Mouse (Mus musculus) adrenal gland, adult 18-20 months (tissue): ENCODE measurements around the gene Rnf144a. TPM values are rescaled to one million over a fixed set of nuclear protein-coding genes. Genes with fewer than 3 reads are reported as not detected.

Source experiments
- DNase-seq, 2 experiments: peaks; one replicate each; pipeline ENCODE4 v3.0.0; 2021 to 2022; ENCODE audit warnings: low spot score in 2 of 2
- total RNA-seq, 2 experiments: library from RNA; stranded (reverse); gene quantifications; 1 replicate in 1 of 2; 2 replicates in 1 of 2; pipeline ENCODE4 v1.2.3; 2021

The Rnf144a gene
- total RNA-seq, 2 experiments from 2014 or later, result 18.6 to 19.2 TPM

GRCm38 (mm10) chr12:26376541-26377323 lies 38.3 kb downstream of the Rnf144a start:
- DNase-seq, result no peak

- no peak for DNase-seq
Observed at GRCm38 (mm10) chr12:26373721-26374120, 41.3 kb downstream of the Rnf144a start.

- no peak for DNase-seq
Observed at GRCm38 (mm10) chr12:26370004-26370403, 45.0 kb downstream of the Rnf144a start.

- DNase-seq, result no peak
Observed at GRCm38 (mm10) chr12:26367361-26367760, 47.7 kb downstream of the Rnf144a start.

GRCm38 (mm10) chr12:26366372-26366771 lies 48.7 kb downstream of the Rnf144a start:
- no peak for DNase-seq

GRCm38 (mm10) chr12:26365531-26366315 lies 49.3 kb downstream of the Rnf144a start:
- DNase-seq, result no peak

- no peak for DNase-seq
Observed at GRCm38 (mm10) chr12:26364822-26365221, 50.2 kb downstream of the Rnf144a start.

GRCm38 (mm10) chr12:26360946-26361523 lies 54.0 kb downstream of the Rnf144a start:
- no peak for DNase-seq

GRCm38 (mm10) chr12:26359817-26360216 lies 55.2 kb downstream of the Rnf144a start:
- DNase-seq, result peak; percentile 21 to 39

GRCm38 (mm10) chr12:26359241-26359640 lies 55.8 kb downstream of the Rnf144a start:
- peak in 1 of 2 experiments; percentile 17 for DNase-seq

GRCm38 (mm10) chr12:26357246-26357645 lies 57.8 kb downstream of the Rnf144a start:
- DNase-seq, result no peak

- peak; percentile 10 to 36 for DNase-seq
Observed at GRCm38 (mm10) chr12:26356191-26356590, 58.9 kb downstream of the Rnf144a start.

GRCm38 (mm10) chr12:26351321-26351720 lies 63.7 kb downstream of the Rnf144a start:
- DNase-seq, result no peak

- DNase-seq, result no peak
Observed at GRCm38 (mm10) chr12:26344408-26344807, 70.6 kb downstream of the Rnf144a start.

GRCm38 (mm10) chr12:26343131-26343530 lies 71.9 kb downstream of the Rnf144a start:
- no peak for DNase-seq

GRCm38 (mm10) chr12:26342663-26343062 lies 72.4 kb downstream of the Rnf144a start:
- DNase-seq, result no peak

- DNase-seq, result no peak
Observed at GRCm38 (mm10) chr12:26342086-26342485, 73.0 kb downstream of the Rnf144a start.

GRCm38 (mm10) chr12:26340621-26341020 lies 74.4 kb downstream of the Rnf144a start:
- DNase-seq, result no peak

- DNase-seq, result no peak
Observed at GRCm38 (mm10) chr12:26339886-26340285, 75.2 kb downstream of the Rnf144a start.

- no peak for DNase-seq
Observed at GRCm38 (mm10) chr12:26339181-26339580, 75.9 kb downstream of the Rnf144a start.

GRCm38 (mm10) chr12:26333678-26334077 lies 81.4 kb downstream of the Rnf144a start:
- DNase-seq, result no peak

- peak in 1 of 2 experiments; percentile 33 for DNase-seq
Observed at GRCm38 (mm10) chr12:26331048-26331447, 84.0 kb downstream of the Rnf144a start.
